Mouse (Mus musculus) spleen, embryonic (tissue): ENCODE data around the gene Pla2g4b.

ENCODE experiments used
- CTCF ChIA-PET: fragments of 350-600 bp; sonication (Branson Sonifier 250); formaldehyde crosslinking; loops from one replicate; lab custom pipeline; 2022; lab: Charles Lee

Gene Pla2g4b

GRCm38 (mm10) chr2:120060190-120060589, 27.0 kb downstream of the Pla2g4b start:
- CTCF ChIA-PET = no interaction called here

GRCm38 (mm10) chr2:120060651-120061050, 27.4 kb downstream of the Pla2g4b start:
- CTCF ChIA-PET = no interaction called here

- CTCF ChIA-PET = no interaction called here
These were observed 29.0 kb downstream of the Pla2g4b start for GRCm38 (mm10) chr2:120062248-120062647.

GRCm38 (mm10) chr2:120064639-120065038, 31.4 kb downstream of the Pla2g4b start:
- CTCF ChIA-PET = no interaction called here

- CTCF ChIA-PET = no interaction called here
These were observed 32.0 kb downstream of the Pla2g4b start for GRCm38 (mm10) chr2:120065243-120065642.

GRCm38 (mm10) chr2:120066224-120066623, 33.0 kb downstream of the Pla2g4b start:
- CTCF ChIA-PET = no interaction called here

- CTCF ChIA-PET = no interaction called here
These were observed 35.6 kb downstream of the Pla2g4b start for GRCm38 (mm10) chr2:120068555-120069465.

- CTCF ChIA-PET = no interaction called here
These were observed 36.3 kb downstream of the Pla2g4b start for GRCm38 (mm10) chr2:120069466-120069990.

- CTCF ChIA-PET = no interaction called here
These were observed 40.9 kb downstream of the Pla2g4b start for GRCm38 (mm10) chr2:120074096-120074495.

- CTCF ChIA-PET = interaction anchor here (0.7 kb wide), 1 partner anchor 333 kb away, joined by 3 read pairs; no protein-coding TSS in a partner anchor
These were observed 43.0 kb downstream of the Pla2g4b start for GRCm38 (mm10) chr2:120076076-120076705.

- CTCF ChIA-PET = interaction anchor here (0.6 to 1.2 kb wide), 3 partner anchors 10 to 1633 kb away, joined by 3 read pairs; no protein-coding TSS in a partner anchor
These were observed 49.2 kb downstream of the Pla2g4b start for GRCm38 (mm10) chr2:120082416-120082815.

GRCm38 (mm10) chr2:120084593-120085361, 51.6 kb downstream of the Pla2g4b start:
- CTCF ChIA-PET = interaction anchor here (0.8 to 1.7 kb wide), 4 partner anchors 84 to 86 kb away, joined by 3 to 6 read pairs (median 6); no protein-coding TSS in a partner anchor

- CTCF ChIA-PET = interaction anchor here (0.5 kb wide), 1 partner anchor 1827 kb away, joined by 3 read pairs; no protein-coding TSS in a partner anchor
These were observed 52.8 kb downstream of the Pla2g4b start for GRCm38 (mm10) chr2:120086038-120086437.

- CTCF ChIA-PET = no interaction called here
These were observed 54.2 kb downstream of the Pla2g4b start for GRCm38 (mm10) chr2:120087391-120087790.

- CTCF ChIA-PET = no interaction called here
These were observed 54.7 kb downstream of the Pla2g4b start for GRCm38 (mm10) chr2:120087897-120088296.

- CTCF ChIA-PET = no interaction called here
These were observed 57.8 kb downstream of the Pla2g4b start for GRCm38 (mm10) chr2:120090979-120091378.
